Mouse (Mus musculus) testis, adult 2 months (tissue): ENCODE results near the gene Thrap3.

Source experiments
- CTCF ChIP-seq: fragments of 200-500 bp; IDR thresholded peaks from 2 replicates; pipeline ENCODE4 v1.5.1; 2012; ENCODE audit warnings: low read depth, mild to moderate bottlenecking, inconsistent platforms, low read length, moderate library complexity; ENCODE audit not compliant: control insufficient read depth, insufficient read depth, insufficient replicate concordance
- POLR2A ChIP-seq: fragments of 200-500 bp; IDR thresholded peaks from 2 replicates; pipeline ENCODE4 v1.6.1; 2012; ENCODE audit warnings: low read depth, mild to moderate bottlenecking, inconsistent platforms, low read length, moderate library complexity; ENCODE audit not compliant: control insufficient read depth

DNA sequence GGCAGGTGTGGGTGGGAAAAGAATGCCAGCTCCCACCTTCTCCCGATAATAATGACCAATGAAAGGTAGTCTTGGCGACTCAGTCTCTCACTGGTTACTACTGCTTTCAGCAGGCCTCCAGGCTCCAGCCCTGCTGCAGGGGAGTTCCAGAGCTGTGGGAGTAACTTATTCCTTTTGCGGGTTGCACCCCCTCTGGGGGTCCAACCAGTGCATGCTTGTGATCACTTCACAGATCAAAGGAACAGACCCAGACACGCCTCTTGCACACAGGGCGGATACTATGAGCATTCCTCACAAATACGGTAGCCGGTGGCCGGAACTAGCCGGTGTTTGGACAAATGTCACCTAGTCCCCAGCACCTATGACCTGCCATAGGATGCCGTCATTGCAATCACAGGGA is 52.8 kb downstream of the Thrap3 start:
- TF ChIP-seq POLR2A (no peak), CTCF (no peak)
